ENCODE assay signal across 9 mouse cellular contexts in the genomic region with DNA sequence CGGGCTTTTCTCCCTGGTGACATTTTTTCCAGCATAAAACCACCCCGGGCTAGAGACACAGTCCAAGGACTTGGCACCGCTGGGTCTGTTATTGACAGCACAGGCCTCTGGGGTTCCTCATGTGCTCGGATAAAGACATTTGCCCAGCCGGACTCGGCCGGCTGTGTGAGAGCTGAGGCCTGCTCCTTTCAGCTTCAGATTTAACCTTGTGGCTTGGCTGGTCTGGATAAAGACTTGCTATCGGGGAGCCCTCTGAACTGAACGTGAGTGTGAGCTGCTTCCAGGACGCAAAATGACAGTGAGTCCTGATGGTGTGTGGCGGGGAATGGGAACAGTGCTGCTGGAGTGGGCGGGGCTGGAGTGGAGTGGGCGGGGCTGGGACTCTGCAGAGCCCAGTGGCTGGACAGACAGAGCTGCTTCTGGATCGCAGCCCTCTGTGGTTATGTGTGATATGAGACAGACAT. TPM values are rescaled to one million over a fixed set of nuclear protein-coding genes. Genes with fewer than 3 reads are reported as not detected.
DNase-seq lines count a peak whose midpoint lies in the region; ATAC-seq and TF ChIP-seq lines count a peak whose summit lies in the region.
"Had no signal": no experiment of that assay in that cellular context is flagged by ENCODE, and none has a peak within 500 bp of the region (broad histone marks: within the 10 kb centered on the region; RNA-seq: fewer than 3 reads in every experiment).

No protein-coding gene starts in this region.

- H3K4me2 ChIP-seq in heart, postnatal 0 days (ENCODE audit: low read depth, low read length) = 0 out of 2 replicates have a peak overlapping the region, but pooled peaks have one; percentile 7
- no peak overlapping the region for H3K4me2 ChIP-seq in lung, postnatal 0 days (replicated peaks; ENCODE audit: low read depth, low read length)
- no peak overlapping the region for H3K4me2 ChIP-seq in intestine, postnatal 0 days (replicated peaks; ENCODE audit: low read depth)

- intact Hi-C loops in gastrocnemius, adult 2 months (cut with DNase I) = no loop called here

- H3K27ac ChIP-seq in gastrocnemius, adult 2 months = no peak overlapping the region
- H3K27ac ChIP-seq in heart, postnatal 0 days (ENCODE audit: low read depth) = no peak overlapping the region
- no peak overlapping the region for H3K27ac ChIP-seq in lung, postnatal 0 days (ENCODE audit: low read length)
- no peak overlapping the region for H3K27ac ChIP-seq in intestine, postnatal 0 days (ENCODE audit: low read depth, low read length)

- ATAC-seq in heart, postnatal 0 days (ENCODE audit: insufficient read depth, low read depth) = peak; percentile 34; the same call in 1 of the 2 replicates
- peak; percentile 73 for ATAC-seq in lung, postnatal 0 days
- ATAC-seq in frontal cortex, adult (ENCODE audit: low TSS enrichment) = no peak
- ATAC-seq in intestine, postnatal 0 days = no peak
- no peak for ATAC-seq in activated CD4-positive, CD25-positive, alpha-beta regulatory T cell, adult 4 months
- ATAC-seq: CD4-positive, CD25-positive, alpha-beta regulatory T cell, adult 4 months had no signal

- peak; percentile 32 for DNase-seq in gastrocnemius, adult 2 months
- no peak for DNase-seq in gastrocnemius, adult 18-20 months (ENCODE audit: low spot score)
- DNase-seq in adrenal gland, postnatal 14 days = peak; percentile 53
- DNase-seq in heart, postnatal 0 days (ENCODE audit: low spot score) = peak; percentile 13
- DNase-seq in lung, postnatal 0 days (ENCODE audit: low spot score) = peak; percentile 61

- no peaks in the 10 kb centered on the region for H3K9me3 ChIP-seq in heart, postnatal 0 days (replicated peaks; ENCODE audit: control insufficient read depth, low read length)
- H3K9me3 ChIP-seq in lung, postnatal 0 days (ENCODE audit: low read length) = no peaks in the 10 kb centered on the region
- H3K9me3 ChIP-seq in intestine, postnatal 0 days (ENCODE audit: control insufficient read depth) = no peaks in the 10 kb centered on the region

- 0 out of 2 replicates have a peak, but pooled peaks cover 5% of the 10 kb centered on the region for H3K27me3 ChIP-seq in heart, postnatal 0 days (ENCODE audit: control insufficient read depth, insufficient read depth, low read length)
- H3K27me3 ChIP-seq in lung, postnatal 0 days (replicated peaks; ENCODE audit: insufficient read depth, low read length) = no peaks in the 10 kb centered on the region; the same call in 1 of the 2 replicates
- H3K27me3 ChIP-seq in intestine, postnatal 0 days (replicated peaks; ENCODE audit: control insufficient read depth, insufficient read depth, low read length) = no peaks in the 10 kb centered on the region

- no peak overlapping the region for H3K4me3 ChIP-seq in gastrocnemius, adult 2 months
- H3K4me3 ChIP-seq in heart, postnatal 0 days (ENCODE audit: low read depth, low read length) = no peak overlapping the region
- no peak overlapping the region for H3K4me3 ChIP-seq in lung, postnatal 0 days (ENCODE audit: low read depth, low read length)
- no peak overlapping the region for H3K4me3 ChIP-seq in intestine, postnatal 0 days (ENCODE audit: low read depth, low read length)

- WGBS in heart, postnatal 0 days = 22% methylated on average over 14 of the region's 14 CpGs
- 15% methylated on average over 14 of the region's 14 CpGs for WGBS in lung, postnatal 0 days
- WGBS in intestine, postnatal 0 days = 23% methylated on average over 14 of the region's 14 CpGs

- no peak for TF ChIP-seq EP300 in heart, postnatal 0 days (IDR thresholded peaks at IDR 0.05; ENCODE audit: low read depth)
- TF ChIP-seq EP300 in lung, postnatal 0 days (IDR thresholded peaks at IDR 0.05) = no peak

- peaks cover 5% of the 10 kb centered on the region; the same call in 1 of the 2 replicates for H3K4me1 ChIP-seq in heart, postnatal 0 days (ENCODE audit: control insufficient read depth, insufficient read depth)
- H3K4me1 ChIP-seq in lung, postnatal 0 days (ENCODE audit: insufficient read depth, low read depth, low read length) = peaks cover 3% of the 10 kb centered on the region; the same call in 1 of the 2 replicates
- H3K4me1 ChIP-seq in intestine, postnatal 0 days (replicated peaks; ENCODE audit: control insufficient read depth, insufficient read depth, low read length) = no peaks in the 10 kb centered on the region

- no peaks in the 10 kb centered on the region for H3K36me3 ChIP-seq in heart, postnatal 0 days (replicated peaks; ENCODE audit: control insufficient read depth, insufficient read depth, low read length)
- no peaks in the 10 kb centered on the region for H3K36me3 ChIP-seq in lung, postnatal 0 days (ENCODE audit: insufficient read depth, low read length)
- no peaks in the 10 kb centered on the region for H3K36me3 ChIP-seq in intestine, postnatal 0 days (ENCODE audit: control insufficient read depth, insufficient read depth)

- H3K9ac ChIP-seq in heart, postnatal 0 days (replicated peaks; ENCODE audit: low read depth, low read length) = no peak overlapping the region
- H3K9ac ChIP-seq in lung, postnatal 0 days (replicated peaks; ENCODE audit: low read depth) = no peak overlapping the region
- no peak overlapping the region for H3K9ac ChIP-seq in intestine, postnatal 0 days (ENCODE audit: low read depth, low read length)

- TF ChIP-seq CTCF in gastrocnemius, adult 2 months (IDR thresholded peaks at IDR 0.05) = no peak
- no peak for TF ChIP-seq CTCF in heart, postnatal 0 days (IDR thresholded peaks at IDR 0.05; ENCODE audit: low read depth)
- TF ChIP-seq CTCF in lung, postnatal 0 days (IDR thresholded peaks at IDR 0.05) = no peak
- TF ChIP-seq CTCF in intestine, postnatal 0 days (IDR thresholded peaks at IDR 0.05; ENCODE audit: low read depth) = no peak

RNA-seq across cellular contexts. Expression of a gene that starts 26.8 kb away (rescaled TPM):
- under 1 TPM; 0.08 to 0.36 TPM for total RNA-seq in gastrocnemius, adult 2 months (2021)
- under 1 TPM; 0.16 to 0.26 TPM for total RNA-seq in gastrocnemius, adult 18-20 months (2021)
- total RNA-seq in adrenal gland, postnatal 14 days (2021) = 5.1 and 6.5 TPM in 2 replicates
- total RNA-seq in heart, postnatal 0 days (2014; rRNA removed; ENCODE audit: low replicate concordance) = 0.73 and 4.5 TPM in 2 replicates
- 0.27 and 0.34 TPM in 2 replicates for polyA plus RNA-seq in heart, postnatal 0 days (2015; fragmentation: Nextera tagmentation; extraction: Ambion mirVana)
- polyA plus RNA-seq in lung, postnatal 0 days (2015; fragmentation: Nextera tagmentation; extraction: Ambion mirVana) = 2.5 and 2.7 TPM in 2 replicates
- polyA plus RNA-seq in intestine, postnatal 0 days (2015; fragmentation: Nextera tagmentation; extraction: Ambion mirVana) = 4.2 and 4.9 TPM in 2 replicates
- 1 to 10 TPM; 1.6 to 2.2 TPM for polyA plus RNA-seq in activated CD4-positive, CD25-positive, alpha-beta regulatory T cell, adult 4 months (2017; shearing (Covaris generic))

Comparison
In these comparisons a context has a peak if more than half of its experiments do, and no peak if none do; other contexts are left out.
1. ATAC-seq: peak in heart, postnatal 0 days (single experiment) and lung, postnatal 0 days (single experiment); none in frontal cortex, adult (single experiment), intestine, postnatal 0 days (single experiment) and activated CD4-positive, CD25-positive, alpha-beta regulatory T cell, adult 4 months (single experiment).